Mouse (Mus musculus) E14TG2a.4 (cell line): ENCODE results near the gene Tcfl5.

ENCODE experiments used
- CTCF ChIP-seq: conservative IDR thresholded peaks from 2 replicates; pipeline ENCODE4 v1.5.1; 2014; ENCODE audit warnings: low read length
- NANOG ChIP-seq: IDR thresholded peaks from 2 replicates; pipeline ENCODE4 v1.6.1; 2014; ENCODE audit warnings: borderline replicate concordance, low read length, mixed read lengths
- POU5F1 ChIP-seq: IDR thresholded peaks from 2 replicates; pipeline ENCODE4 v1.6.1; 2014; ENCODE audit warnings: low read length, borderline replicate concordance

- TF ChIP-seq CTCF (no peak), NANOG (no peak), POU5F1 (no peak)
Observed at GRCm38 (mm10) chr2:180589123-180589831, 53.2 kb downstream of the Tcfl5 start, which contains the start of gene Ogfr.
